Mouse (Mus musculus): Measurements from ENCODE around the gene Bves. TPM values are rescaled to one million over a fixed set of nuclear protein-coding genes. Genes with fewer than 3 reads are reported as not detected.

The Bves gene
- polyA plus RNA-seq, 1 experiment from 2014 or later = 2.6 TPM

DNA sequence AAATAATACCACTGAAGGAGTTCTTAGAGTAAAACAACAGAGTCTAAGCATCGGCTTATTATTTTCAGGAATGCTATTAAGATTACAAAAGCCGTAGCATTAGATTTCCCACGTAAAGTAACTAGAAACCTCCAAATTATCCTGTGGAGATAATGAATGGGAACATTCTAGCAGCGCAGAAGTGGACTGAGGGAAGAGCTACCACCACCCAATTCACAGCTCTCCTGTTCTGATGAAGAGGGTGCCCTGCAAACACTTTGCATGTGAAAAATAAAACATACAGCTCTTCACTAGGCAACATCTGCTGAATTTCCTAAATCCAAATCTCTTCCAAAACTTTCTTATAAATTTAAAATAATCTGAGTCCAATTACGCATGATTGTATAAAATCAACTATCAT, 76.6 kb downstream of the Bves start:
- 37% methylated on average over 5 of the region's 5 CpGs for WGBS
- no peak for DNase-seq (ENCODE audit: low spot score)
- Histone ChIP-seq H3K27ac (no peak overlapping the region), H3K4me3 (replicated peaks; ENCODE audit: low read length) (no peak overlapping the region), H3K27me3 (ENCODE audit: control insufficient read depth, insufficient read depth, low read length) (no peaks in the 10 kb centered on the region), H3K36me3 (replicated peaks; ENCODE audit: control insufficient read depth, insufficient read depth) (no peaks in the 10 kb centered on the region), H3K9me3 (ENCODE audit: control insufficient read depth, low read length) (no peaks in the 10 kb centered on the region), H3K4me2 (replicated peaks) (no peak overlapping the region), H3K9ac (no peak overlapping the region), H3K4me1 (replicated peaks; ENCODE audit: control insufficient read depth, insufficient read depth, low read length) (peaks cover 9% of the 10 kb centered on the region)
- no peak for ATAC-seq (ENCODE audit: low FRiP score)

Other genes with a start within 250 kb of the Bves start
- gene Popdc3, start 157.7 kb upstream of the Bves start, polyA plus RNA-seq (2014; fragmentation: Nextera tagmentation; extraction: Ambion mirVana) = 2.3 and 2.4 TPM in 2 replicates
- gene Lin28b, start 150.6 kb downstream of the Bves start, polyA plus RNA-seq (2014; fragmentation: Nextera tagmentation; extraction: Ambion mirVana) = 8.8 and 9.1 TPM in 2 replicates
- gene Hace1, start 242.1 kb downstream of the Bves start, polyA plus RNA-seq (2014; fragmentation: Nextera tagmentation; extraction: Ambion mirVana) = 18.7 and 20.7 TPM in 2 replicates

Measured in hindbrain, embryonic 14.5 days (tissue).